Mouse (Mus musculus): ENCODE measurements around the gene Gm36210.

- TF ChIP-seq POLR2A (IDR thresholded peaks at IDR 0.05; ENCODE audit: borderline replicate concordance, control insufficient read depth, low read depth, low read length) (no peak), CTCF (IDR thresholded peaks at IDR 0.05; ENCODE audit: control insufficient read depth, insufficient read depth, low read length) (no peak)
Measured at GRCm38 (mm10) chr7:4902404-4902803, 3.9 kb downstream of the Gm36210 start.

Data from bone marrow, adult 2 months (tissue).